Mouse (Mus musculus): ENCODE data around the gene Ggta1.

The Ggta1 gene

DNA sequence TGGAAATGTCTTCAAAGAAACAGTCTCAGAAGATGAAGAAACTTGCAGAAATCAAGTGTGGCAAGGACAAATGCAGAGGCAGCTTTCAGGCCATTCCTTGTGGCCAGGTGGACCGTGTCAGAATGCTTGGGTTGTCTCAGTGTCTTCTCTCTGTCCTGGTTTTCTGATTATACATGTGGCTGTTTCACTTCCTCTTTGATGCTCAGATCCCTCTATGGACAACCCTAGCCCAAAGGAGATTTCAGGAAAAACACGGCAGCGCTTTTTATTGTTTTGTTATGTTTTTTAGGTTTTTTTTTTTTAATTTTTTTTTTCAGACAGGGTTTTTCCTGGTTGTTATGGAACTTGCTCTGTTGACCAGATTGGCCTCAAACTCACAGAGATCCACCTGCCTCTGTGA, 35.9 kb upstream of the Ggta1 start:
- TF ChIP-seq GATA4 (IDR thresholded peaks at IDR 0.05; ENCODE audit: insufficient replicate concordance, low read length): no peak

DNA sequence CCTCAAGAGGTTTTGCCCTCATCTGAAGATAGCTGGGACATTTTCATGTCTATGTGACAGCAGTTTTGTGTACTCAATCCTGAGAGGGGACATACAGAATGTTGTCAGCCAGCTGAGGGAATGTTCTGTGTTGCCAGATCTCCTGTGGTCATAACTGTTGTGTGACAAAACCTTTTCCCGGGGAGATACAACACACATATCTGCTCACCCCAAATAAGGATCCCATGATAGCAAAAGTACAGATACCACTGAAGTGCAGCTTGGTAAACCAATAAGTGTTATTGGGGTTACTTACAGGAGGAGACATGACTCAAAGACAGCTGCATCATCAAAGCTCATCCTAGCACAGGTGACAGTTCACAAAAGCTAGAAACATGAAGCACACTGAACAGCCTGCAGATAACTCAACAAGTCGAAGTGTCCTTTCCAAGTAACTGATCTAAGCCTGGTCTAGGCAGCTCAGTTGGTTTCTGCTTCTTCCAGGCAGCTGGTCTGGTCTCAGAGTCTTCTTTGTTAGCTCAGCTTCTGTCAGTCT, 34.7 kb upstream of the Ggta1 start:
- no peak for TF ChIP-seq GATA4 (IDR thresholded peaks at IDR 0.05; ENCODE audit: insufficient replicate concordance, low read length)

DNA sequence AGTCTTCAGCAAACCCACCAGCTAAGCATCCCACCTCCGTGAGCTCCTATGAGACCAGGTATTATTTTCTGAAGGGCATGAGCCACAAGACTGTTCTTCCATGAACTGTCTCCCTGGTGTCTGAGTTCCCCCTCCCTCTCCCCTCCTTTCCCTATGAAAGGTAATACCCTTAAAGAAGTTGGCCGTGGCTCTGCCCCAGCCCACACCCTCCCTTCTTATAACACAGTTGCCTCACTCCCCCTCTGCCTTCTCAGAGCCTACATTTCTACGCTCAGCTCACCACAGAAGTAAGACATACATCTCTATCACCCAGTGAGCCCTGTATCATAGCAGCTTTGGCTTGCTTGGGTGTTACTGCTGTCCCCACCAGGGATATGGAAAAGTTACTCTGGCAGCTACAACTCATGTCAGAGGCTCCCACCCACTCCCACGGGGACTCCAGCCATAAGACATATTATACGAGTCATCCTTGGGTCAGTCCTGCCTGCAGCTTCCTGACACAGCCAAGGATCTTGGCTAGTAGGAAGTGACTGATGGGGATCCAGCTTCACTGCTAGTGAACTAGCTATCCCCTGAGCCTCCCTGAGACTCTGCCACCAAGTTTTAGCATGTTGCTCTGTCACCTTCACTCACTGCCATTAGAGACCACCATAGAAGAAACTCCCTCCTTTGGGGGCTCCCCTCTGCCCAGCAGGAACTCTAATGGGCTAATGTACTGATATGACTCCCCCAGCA, 33.4 kb upstream of the Ggta1 start:
- no peak for TF ChIP-seq GATA4 (IDR thresholded peaks at IDR 0.05; ENCODE audit: insufficient replicate concordance, low read length)

DNA sequence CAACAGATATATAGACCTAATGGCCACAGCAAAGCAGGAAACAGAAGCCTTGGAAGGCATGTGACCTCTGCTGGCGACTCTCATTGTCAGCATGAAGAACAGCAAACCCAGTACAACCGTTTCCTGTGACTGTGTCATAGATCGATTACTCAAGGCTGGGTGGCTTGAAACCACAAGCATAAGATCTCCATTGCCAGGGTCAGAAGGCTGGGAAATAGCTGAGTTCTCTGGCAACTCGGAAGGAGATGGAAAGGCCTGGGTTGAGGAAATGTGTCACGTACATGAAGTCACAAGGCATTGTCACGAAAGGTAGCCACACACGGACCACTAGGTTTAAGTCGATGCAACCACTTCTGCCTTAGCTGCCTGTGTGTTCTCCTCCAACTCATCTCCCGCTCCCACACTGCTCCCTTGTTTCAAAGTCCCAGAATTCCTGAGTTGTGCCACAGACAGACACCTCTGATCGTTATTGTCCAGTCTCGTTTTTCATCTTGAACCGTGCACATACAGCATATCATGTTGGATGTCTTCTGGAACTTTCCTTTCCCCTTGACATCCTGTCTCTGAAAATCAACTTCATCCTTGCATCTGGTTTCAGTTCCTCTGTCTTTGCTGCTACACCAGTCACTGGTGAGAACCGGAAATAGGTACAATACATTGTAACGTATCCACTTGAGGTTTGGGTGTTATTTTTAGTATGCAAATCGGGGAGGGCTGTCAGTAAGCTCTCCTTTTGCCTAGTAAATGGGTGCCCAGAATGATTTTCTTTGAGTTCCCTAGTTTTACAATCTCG, 32.7 kb upstream of the Ggta1 start:
- TF ChIP-seq GATA4 (IDR thresholded peaks at IDR 0.05; ENCODE audit: insufficient replicate concordance, low read length): no peak

DNA sequence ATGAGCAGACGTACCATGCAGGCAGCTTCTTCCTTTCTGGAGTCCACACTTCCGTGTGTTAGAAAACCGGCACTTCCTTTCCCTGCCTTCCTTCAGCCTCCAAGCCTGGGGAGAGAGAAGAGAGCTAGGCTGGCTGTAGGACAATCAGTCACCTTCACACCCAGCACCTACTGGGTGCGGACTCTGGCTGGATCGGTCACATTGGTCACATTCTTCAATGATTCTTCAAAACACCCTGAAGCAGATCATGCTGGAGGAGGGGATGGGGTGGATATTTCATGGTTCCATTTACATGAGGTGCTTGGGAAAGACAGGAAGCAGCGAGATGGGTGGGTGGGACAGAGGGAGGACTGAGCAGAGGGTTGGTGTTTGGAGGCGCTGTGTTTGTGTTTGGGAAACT, 30.5 kb upstream of the Ggta1 start:
- no peak for TF ChIP-seq GATA4 (IDR thresholded peaks at IDR 0.05; ENCODE audit: insufficient replicate concordance, low read length)

DNA sequence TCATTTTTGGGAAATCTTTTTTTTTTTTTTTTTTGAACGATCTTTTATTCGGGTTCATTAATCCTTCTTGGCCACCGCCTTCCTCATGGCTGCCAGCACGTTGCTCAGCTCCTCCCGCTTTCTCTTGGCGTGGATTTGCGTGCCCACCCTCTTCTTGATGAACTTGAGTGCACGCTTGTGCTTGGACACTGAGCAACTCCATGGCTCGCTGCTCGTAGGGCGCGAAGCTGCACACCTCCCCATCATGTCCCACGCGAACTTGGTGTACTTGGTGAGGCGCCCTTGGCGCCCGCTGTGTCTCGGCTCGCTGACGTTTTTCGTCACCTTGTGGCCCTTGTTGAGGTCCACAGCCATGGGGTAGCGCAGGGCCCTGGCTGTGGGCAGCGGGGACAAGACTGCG, 28.1 kb upstream of the Ggta1 start:
- no peak for TF ChIP-seq GATA4 (IDR thresholded peaks at IDR 0.05; ENCODE audit: insufficient replicate concordance, low read length)

DNA sequence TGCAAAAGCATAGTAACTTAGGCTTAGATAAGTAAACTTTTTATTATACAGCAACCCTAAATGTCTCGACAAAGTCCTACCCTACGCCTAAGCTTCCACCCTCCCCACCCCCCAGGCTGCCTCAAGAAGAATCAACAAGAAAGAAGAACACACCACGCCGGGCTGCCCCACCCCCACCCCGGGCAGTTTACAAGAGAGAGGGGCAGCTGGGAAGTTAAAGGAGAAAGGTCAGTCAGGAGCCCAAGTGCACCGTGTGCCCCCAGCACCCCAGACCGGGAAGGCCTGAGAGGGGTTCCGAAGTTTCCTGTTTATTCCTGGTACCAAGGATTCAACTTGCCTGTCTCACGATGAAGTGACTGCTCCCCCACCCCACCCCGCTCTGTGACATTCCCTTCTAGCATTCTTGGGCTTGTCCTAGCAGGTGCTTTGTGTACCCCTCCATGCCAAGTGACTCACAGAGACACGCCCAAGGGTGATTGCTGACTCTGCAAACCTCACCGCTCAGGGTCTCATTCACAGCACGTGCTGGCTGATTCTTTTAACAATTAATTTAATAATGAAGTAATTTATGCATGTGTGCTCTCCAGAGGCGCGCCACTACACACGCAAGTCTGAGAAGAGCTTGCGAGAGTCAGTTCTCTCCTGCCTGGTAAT, 27.6 kb upstream of the Ggta1 start:
- no peak for TF ChIP-seq GATA4 (IDR thresholded peaks at IDR 0.05; ENCODE audit: insufficient replicate concordance, low read length)

DNA sequence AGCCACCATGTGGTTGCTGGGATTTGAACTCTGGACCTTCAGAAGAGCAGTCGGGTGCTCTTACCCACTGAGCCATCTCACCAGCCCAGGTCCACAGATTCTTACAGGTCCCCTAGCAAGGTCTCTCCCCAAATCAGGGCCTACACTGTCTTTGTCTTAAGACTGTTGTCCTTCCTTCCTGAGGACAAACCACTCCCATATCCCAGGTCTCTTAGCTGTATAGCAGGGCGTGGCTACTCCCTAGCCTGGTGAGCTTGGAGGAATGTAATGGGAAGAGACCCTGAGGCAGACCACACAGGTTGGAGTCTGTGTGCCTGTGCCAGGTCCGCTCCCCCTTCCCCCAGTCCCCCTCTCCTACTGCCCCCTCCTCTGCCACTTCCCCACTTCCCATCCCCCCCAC, 24.7 kb upstream of the Ggta1 start:
- no peak for TF ChIP-seq GATA4 (IDR thresholded peaks at IDR 0.05; ENCODE audit: insufficient replicate concordance, low read length)

DNA sequence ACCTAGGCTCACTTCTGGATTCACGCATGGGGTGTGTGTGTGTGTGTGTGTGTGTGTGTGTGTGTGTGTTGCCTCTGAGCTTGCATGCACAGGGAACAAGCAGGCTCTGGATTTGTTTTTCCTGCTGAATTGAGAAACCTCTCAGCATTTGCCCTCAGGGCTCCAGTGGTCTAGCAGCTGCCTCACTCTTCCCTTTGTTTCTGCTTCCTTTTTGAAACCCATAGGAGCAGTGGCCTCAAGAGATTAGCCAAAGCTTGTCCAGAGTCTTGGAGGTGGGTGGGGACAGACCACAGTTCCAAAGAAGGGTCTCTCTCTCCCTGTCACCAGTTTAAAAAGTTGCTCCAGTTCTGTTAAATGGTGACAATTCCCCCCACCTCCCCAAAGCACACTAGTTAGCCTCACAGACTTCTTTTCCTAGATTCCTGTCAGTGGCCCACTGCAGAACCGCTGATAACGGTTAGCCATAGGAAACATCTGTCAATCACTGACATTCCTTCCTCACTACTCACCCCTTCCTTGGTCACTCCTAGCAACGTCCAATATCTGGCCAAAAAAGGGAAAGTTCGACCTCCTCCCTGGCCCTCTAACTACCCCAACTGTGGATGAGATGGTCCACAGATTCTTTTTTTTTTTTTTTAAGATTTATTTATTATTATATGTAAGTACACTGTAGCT, 24.1 kb upstream of the Ggta1 start:
- no peak for TF ChIP-seq GATA4 (IDR thresholded peaks at IDR 0.05; ENCODE audit: insufficient replicate concordance, low read length)

DNA sequence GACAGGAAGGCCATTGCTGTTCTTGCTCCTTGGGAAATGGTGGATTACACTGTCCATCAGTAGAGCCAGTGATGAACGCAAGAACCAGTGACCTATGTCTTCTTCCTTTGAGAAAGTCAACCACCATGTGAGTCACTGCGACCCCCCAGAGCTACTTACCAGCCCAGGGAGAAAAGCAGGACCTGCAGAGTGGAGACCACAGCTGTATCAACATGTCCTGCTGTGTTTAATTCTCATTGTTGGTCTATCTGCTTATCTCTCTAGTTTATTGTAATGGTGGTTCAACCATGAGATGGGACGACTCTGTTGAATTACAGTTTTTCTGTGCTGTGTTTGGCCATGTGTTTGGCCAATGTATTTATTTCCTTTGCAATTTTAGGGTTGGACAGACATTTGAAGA, 21.1 kb upstream of the Ggta1 start:
- no peak for TF ChIP-seq GATA4 (IDR thresholded peaks at IDR 0.05; ENCODE audit: insufficient replicate concordance, low read length)

DNA sequence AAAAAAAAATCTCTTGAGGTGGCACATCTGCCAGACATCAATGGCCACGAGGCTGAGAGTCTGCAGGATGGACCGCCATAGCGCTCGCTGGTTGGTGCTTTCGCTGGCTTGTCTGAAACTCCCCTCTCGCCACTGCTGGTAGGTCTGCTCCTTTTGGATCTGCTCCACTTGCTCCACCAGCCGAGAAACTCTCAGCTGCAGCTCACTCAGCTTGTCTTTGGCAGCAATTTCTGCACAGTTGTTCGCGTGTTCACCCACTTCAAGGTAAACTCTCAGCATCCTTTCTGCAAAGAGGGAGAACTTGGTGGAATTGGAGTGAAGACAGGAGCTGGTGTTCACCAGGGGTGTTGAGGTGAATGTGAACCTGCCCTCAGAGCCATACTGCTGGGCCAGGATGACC, 20.4 kb upstream of the Ggta1 start:
- no peak for TF ChIP-seq GATA4 (IDR thresholded peaks at IDR 0.05; ENCODE audit: insufficient replicate concordance, low read length)

DNA sequence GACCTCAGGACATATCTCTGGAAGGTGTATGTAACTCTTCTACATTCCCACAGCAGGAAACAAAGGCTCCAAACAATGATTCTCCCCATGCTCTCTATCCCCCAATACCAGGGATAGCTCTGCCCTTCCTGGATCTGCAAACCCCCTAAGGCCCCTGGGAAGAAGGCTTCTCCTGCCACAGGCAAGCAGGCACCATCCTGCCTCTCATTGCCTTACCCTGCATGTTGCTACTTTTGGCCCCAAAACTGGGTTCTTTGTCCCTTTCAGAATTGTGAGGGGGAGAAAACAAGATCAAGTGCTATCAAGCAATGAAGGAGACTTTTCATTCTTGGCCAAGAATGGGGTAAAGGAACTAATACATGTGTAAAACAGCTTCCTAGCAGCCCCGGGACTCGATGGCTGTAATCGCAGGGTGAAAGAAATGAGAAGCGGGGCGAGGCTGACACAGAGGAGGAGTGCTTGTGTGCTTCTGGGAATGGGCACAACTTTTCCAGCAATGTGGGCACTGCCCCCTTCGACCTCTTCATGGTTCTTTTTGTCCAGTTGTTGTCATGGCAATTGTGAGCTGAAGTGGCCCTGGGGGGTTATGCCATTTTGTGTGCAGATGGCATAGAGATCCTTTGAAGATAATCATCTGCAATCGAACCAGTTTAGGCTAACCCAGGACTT, 18.4 kb upstream of the Ggta1 start:
- no peak for TF ChIP-seq GATA4 (IDR thresholded peaks at IDR 0.05; ENCODE audit: insufficient replicate concordance, low read length)

DNA sequence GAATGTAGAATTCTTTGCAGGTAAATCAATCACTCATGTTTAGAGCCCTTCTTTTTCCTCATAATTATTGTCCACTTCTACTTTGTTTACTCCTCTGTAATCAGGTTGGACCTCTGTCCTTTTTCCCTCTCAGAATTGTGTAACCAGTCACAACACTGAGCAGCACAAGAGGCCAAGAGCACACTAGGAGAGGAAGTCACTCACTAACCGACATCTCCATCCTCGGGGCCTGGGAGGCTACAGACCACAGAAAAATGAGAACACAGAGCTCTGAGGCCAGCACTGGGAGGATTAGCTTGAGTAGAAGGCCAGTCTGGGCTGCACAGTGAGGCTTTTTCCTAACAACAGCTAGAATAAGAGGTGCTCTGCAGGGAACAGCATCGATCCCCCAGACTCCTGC, 17.0 kb upstream of the Ggta1 start:
- TF ChIP-seq GATA4 (IDR thresholded peaks at IDR 0.05; ENCODE audit: insufficient replicate concordance, low read length): no peak

DNA sequence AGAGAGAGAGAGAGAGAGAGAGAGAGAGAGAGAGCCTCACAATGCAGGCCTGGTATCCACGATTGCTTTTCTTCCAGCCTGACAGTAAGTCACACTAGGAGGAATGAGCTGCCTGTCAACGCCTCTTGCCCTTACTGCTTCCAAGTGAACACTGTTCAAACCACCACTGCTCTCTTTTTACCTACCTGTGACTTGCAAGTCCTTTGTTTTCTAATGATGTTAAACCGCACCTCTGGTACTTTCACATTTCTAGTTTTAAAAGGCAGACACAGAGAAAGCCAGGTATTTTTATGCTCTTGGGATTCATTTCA, 15.7 kb upstream of the Ggta1 start:
- TF ChIP-seq GATA4 (IDR thresholded peaks at IDR 0.05; ENCODE audit: insufficient replicate concordance, low read length): no peak
